Mouse (Mus musculus) layer of hippocampus, adult 8-10 months (tissue): ENCODE measurements at regions not wholly inside any gene's neighbourhood (a gene's known extent, or its start where the extent isn't known, plus 50 kb on each side); places are given as distances from the start of the nearest gene placed in this dataset.
A peak's percentile ranks its signal among the peaks of the same experiment; 100 is the strongest.

Source experiments
- DNase-seq, 2 experiments: peaks; one replicate each; pipeline ENCODE4 v3.0.0; 2022; ENCODE audit warnings: low spot score in 2 of 2

- peak; percentile 4 to 10 for DNase-seq
These were observed 217.9 kb downstream of the Nedd1 start for GRCm38 (mm10) chr10:92504271-92504670.

- DNase-seq: no peak
These were observed 238.6 kb downstream of the Nedd1 start for GRCm38 (mm10) chr10:92483592-92483991.

- no peak for DNase-seq
These were observed 248.9 kb downstream of the Nedd1 start for GRCm38 (mm10) chr10:92473282-92473681.

- no peak for DNase-seq
These were observed 251.1 kb downstream of the Nedd1 start for GRCm38 (mm10) chr10:92471111-92471510.

GRCm38 (mm10) chr10:92455195-92455594 is 267.0 kb downstream of the Nedd1 start:
- no peak for DNase-seq

GRCm38 (mm10) chr10:92453550-92453949 is 268.7 kb downstream of the Nedd1 start:
- no peak for DNase-seq

- DNase-seq: no peak
These were observed 276.3 kb downstream of the Nedd1 start for GRCm38 (mm10) chr10:92445957-92446356.

- DNase-seq: peak; percentile 8 to 47
These were observed 283.4 kb downstream of the Nedd1 start for GRCm38 (mm10) chr10:92438621-92439394.

- no peak for DNase-seq
These were observed 293.0 kb downstream of the Nedd1 start for GRCm38 (mm10) chr10:92429256-92429655.

- DNase-seq: no peak
These were observed 294.2 kb downstream of the Nedd1 start for GRCm38 (mm10) chr10:92428026-92428425.

- no peak for DNase-seq
These were observed 295.8 kb downstream of the Nedd1 start for GRCm38 (mm10) chr10:92426443-92426842.

- DNase-seq: no peak
These were observed 309.5 kb downstream of the Nedd1 start for GRCm38 (mm10) chr10:92412737-92413136.

- DNase-seq: no peak
These were observed 311.4 kb downstream of the Nedd1 start for GRCm38 (mm10) chr10:92410813-92411325.

GRCm38 (mm10) chr10:92404697-92405293 is 317.4 kb downstream of the Nedd1 start:
- peak in 1 of 2 experiments; percentile 6 for DNase-seq

GRCm38 (mm10) chr10:92400587-92401090 is 321.6 kb downstream of the Nedd1 start:
- DNase-seq: no peak

GRCm38 (mm10) chr10:92389176-92389732 is 333.0 kb downstream of the Nedd1 start:
- no peak for DNase-seq

GRCm38 (mm10) chr10:92367126-92367525 is 355.1 kb downstream of the Nedd1 start:
- DNase-seq: no peak

GRCm38 (mm10) chr10:92356738-92357137 is 365.5 kb downstream of the Nedd1 start:
- no peak for DNase-seq

GRCm38 (mm10) chr10:92349043-92349442 is 373.2 kb downstream of the Nedd1 start:
- DNase-seq: no peak

GRCm38 (mm10) chr10:92347960-92348675 is 374.1 kb downstream of the Nedd1 start:
- DNase-seq: no peak

GRCm38 (mm10) chr10:92339671-92340070 is 382.5 kb downstream of the Nedd1 start:
- no peak for DNase-seq

- no peak for DNase-seq
These were observed 385.3 kb downstream of the Nedd1 start for GRCm38 (mm10) chr10:92336949-92337348.
